ENCODE assay signal across 13 mouse cellular contexts in the genomic region with DNA sequence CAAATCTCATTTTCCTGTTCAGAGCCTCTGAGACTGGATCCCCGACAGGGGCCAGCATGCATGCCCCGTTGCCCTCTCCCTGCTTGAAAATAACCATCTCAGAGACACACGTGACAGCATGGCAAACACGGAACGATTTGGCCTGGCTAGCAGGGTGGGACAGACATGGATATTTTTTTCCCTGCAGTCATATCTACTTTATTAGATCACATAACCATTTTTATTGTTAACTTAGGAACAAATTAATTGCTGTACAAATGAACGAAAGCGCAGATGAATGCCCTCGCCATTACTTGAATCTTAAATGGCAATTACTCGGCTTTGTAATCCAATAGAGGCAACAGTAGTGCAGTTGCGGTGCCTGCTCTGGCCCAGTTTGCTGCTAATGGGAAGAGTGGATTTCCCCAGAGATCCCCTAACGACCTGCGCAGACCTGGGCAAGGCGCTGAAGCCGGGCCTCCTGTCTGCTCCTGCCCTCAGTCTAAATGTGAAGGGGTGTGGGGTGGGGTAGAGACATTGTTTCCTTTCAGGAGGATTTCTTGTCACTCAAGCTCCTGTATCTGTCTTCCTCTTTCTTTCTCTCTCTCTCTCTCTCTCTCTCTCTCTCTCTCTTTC.
DNase-seq lines count a peak whose midpoint lies in the region; ATAC-seq lines count a peak whose summit lies in the region.
"Had no signal": no experiment of that assay in that cellular context is flagged by ENCODE, and none has a peak within 500 bp of the region (broad histone marks: within the 10 kb centered on the region; RNA-seq: fewer than 3 reads in every experiment).

No protein-coding gene starts in this region.

- ATAC-seq in forebrain, embryonic 15.5 days (replicated peaks) = no peak
- peak; percentile 29; the same call in 1 of the 2 replicates for ATAC-seq in limb, embryonic 12.5 days (ENCODE audit: insufficient number of reproducible peaks, insufficient read depth, low FRiP score, low TSS enrichment, low read depth)

- no peaks in the 10 kb centered on the region for H3K36me3 ChIP-seq in embryonic facial prominence, embryonic 10.5 days (replicated peaks)
- no peaks in the 10 kb centered on the region for H3K36me3 ChIP-seq in forebrain, embryonic 15.5 days
- H3K36me3 ChIP-seq in limb, embryonic 12.5 days = no peaks in the 10 kb centered on the region

- 44% methylated on average over 14 of the region's 14 CpGs for WGBS in embryonic facial prominence, embryonic 10.5 days
- WGBS in forebrain, embryonic 15.5 days = 25% methylated on average over 14 of the region's 14 CpGs
- 18% methylated on average over 14 of the region's 14 CpGs for WGBS in limb, embryonic 12.5 days

- no peaks in the 10 kb centered on the region for H3K9me3 ChIP-seq in embryonic facial prominence, embryonic 10.5 days
- no peaks in the 10 kb centered on the region for H3K9me3 ChIP-seq in forebrain, embryonic 15.5 days
- no peaks in the 10 kb centered on the region for H3K9me3 ChIP-seq in limb, embryonic 12.5 days

- H3K4me2 ChIP-seq in forebrain, embryonic 15.5 days (replicated peaks) = no peak overlapping the region
- peak overlapping the region; percentile 26 for H3K4me2 ChIP-seq in limb, embryonic 12.5 days

- H3K4me3 ChIP-seq in embryonic facial prominence, embryonic 10.5 days = no peak overlapping the region
- no peak overlapping the region for H3K4me3 ChIP-seq in forebrain, embryonic 15.5 days
- no peak overlapping the region for H3K4me3 ChIP-seq in limb, embryonic 12.5 days (replicated peaks)
- H3K4me3 ChIP-seq: left cerebral cortex, adult 2 months had no signal

- H3K27ac ChIP-seq in embryonic facial prominence, embryonic 10.5 days (replicated peaks) = peak overlapping the region; percentile 68
- peak overlapping the region; percentile 98 for H3K27ac ChIP-seq in forebrain, embryonic 15.5 days (replicated peaks)
- peak overlapping the region; percentile 89 for H3K27ac ChIP-seq in limb, embryonic 12.5 days
- H3K27ac ChIP-seq: left cerebral cortex, adult 2 months; stomach, postnatal 0 days had no signal

- peak; percentile 39 to 42 for DNase-seq in cerebellum, postnatal 10 days
- no peak for DNase-seq in cerebellum, adult 11-12 months
- peak; percentile 31 for DNase-seq in embryonic facial prominence, embryonic 10.5 days (ENCODE audit: low spot score)
- no peak for DNase-seq in heart, postnatal 4 days
- DNase-seq in right cerebral cortex, postnatal 36 days (ENCODE audit: low spot score in 2 of 2) = no peak
- no peak for DNase-seq in adipocyte (ENCODE audit: low spot score)
- DNase-seq: heart, postnatal 10 days; kidney, adult 8-10 months; lung, adult 18-20 months had no signal

- H3K27me3 ChIP-seq in embryonic facial prominence, embryonic 10.5 days (replicated peaks; ENCODE audit: low read depth, poor library complexity, severe bottlenecking) = no peaks in the 10 kb centered on the region
- no peaks in the 10 kb centered on the region for H3K27me3 ChIP-seq in forebrain, embryonic 15.5 days
- no peaks in the 10 kb centered on the region for H3K27me3 ChIP-seq in limb, embryonic 12.5 days

- no peak overlapping the region for H3K9ac ChIP-seq in forebrain, embryonic 15.5 days (replicated peaks)
- no peak overlapping the region for H3K9ac ChIP-seq in limb, embryonic 12.5 days (replicated peaks)

- H3K4me1 ChIP-seq in embryonic facial prominence, embryonic 10.5 days = peaks cover 66% of the 10 kb centered on the region
- H3K4me1 ChIP-seq in forebrain, embryonic 15.5 days = peaks cover 46% of the 10 kb centered on the region
- peaks cover 69% of the 10 kb centered on the region for H3K4me1 ChIP-seq in limb, embryonic 12.5 days (replicated peaks)

Comparison
In these comparisons a context has a peak if more than half of its experiments do, and no peak if none do; other contexts are left out.
1. DNase-seq: peak in cerebellum, postnatal 10 days (2 of 2) and embryonic facial prominence, embryonic 10.5 days (single experiment); none in cerebellum, adult 11-12 months (single experiment), heart, postnatal 4 days (single experiment), right cerebral cortex, postnatal 36 days (0 of 2) and adipocyte (single experiment).
2. Peak in every context shown above with its lines, with median percentiles within 50 percentile points of each other: H3K27ac ChIP-seq.